Mouse (Mus musculus): ENCODE measurements around the gene Gdi2. TPM values are rescaled to one million over a fixed set of nuclear protein-coding genes. Genes with fewer than 3 reads are reported as not detected.

Gene Gdi2
- total and polyA plus RNA-seq, 2 experiments from 2014 or later: 185 to 396 TPM

- 75% methylated on average over 5 of the region's 5 CpGs for WGBS
- peaks cover 20% of the 10 kb centered on the region for H3K4me1 ChIP-seq (ENCODE audit: insufficient read depth, low read length)
- H3K27me3 ChIP-seq (ENCODE audit: insufficient read depth, low read length): no peaks in the 10 kb centered on the region
- TF ChIP-seq CTCF (IDR thresholded peaks at IDR 0.05; ENCODE audit: low read depth): no peak
- no peak overlapping the region for H3K9ac ChIP-seq (replicated peaks; ENCODE audit: low read length)
- H3K27ac ChIP-seq: no peak overlapping the region
- ATAC-seq: no peak
- no peak for DNase-seq (ENCODE audit: low spot score)
- 0 out of 2 replicates have a peak, but pooled peaks cover 6% of the 10 kb centered on the region for H3K36me3 ChIP-seq (ENCODE audit: insufficient read depth, low read length)
- no peak overlapping the region for H3K4me2 ChIP-seq (ENCODE audit: low read depth, low read length)
- no peaks in the 10 kb centered on the region for H3K9me3 ChIP-seq (ENCODE audit: low read length)
- H3K4me3 ChIP-seq (ENCODE audit: low read length): no peak overlapping the region
Measured at GRCm38 (mm10) chr13:3544925-3545324, 7.1 kb downstream of the Gdi2 start.

GRCm38 (mm10) chr13:3547410-3547809 lies 9.5 kb downstream of the Gdi2 start:
- DNase-seq (ENCODE audit: low spot score): no peak
- 74% methylated on average over 3 of the region's 3 CpGs for WGBS
- Histone ChIP-seq H3K4me2 (ENCODE audit: low read depth, low read length) (no peak overlapping the region), H3K4me3 (ENCODE audit: low read length) (no peak overlapping the region), H3K27ac (no peak overlapping the region), H3K4me1 (ENCODE audit: insufficient read depth, low read length) (0 out of 2 replicates have a peak, but pooled peaks cover 4% of the 10 kb centered on the region), H3K27me3 (ENCODE audit: insufficient read depth, low read length) (no peaks in the 10 kb centered on the region), H3K36me3 (ENCODE audit: insufficient read depth, low read length) (0 out of 2 replicates have a peak, but pooled peaks cover 6% of the 10 kb centered on the region), H3K9me3 (ENCODE audit: low read length) (no peaks in the 10 kb centered on the region), H3K9ac (replicated peaks; ENCODE audit: low read length) (no peak overlapping the region)
- no peak for TF ChIP-seq CTCF (IDR thresholded peaks at IDR 0.05; ENCODE audit: low read depth)
- ATAC-seq: no peak

GRCm38 (mm10) chr13:3547856-3548255 lies 10.0 kb downstream of the Gdi2 start:
- Histone ChIP-seq H3K36me3 (ENCODE audit: insufficient read depth, low read length) (0 out of 2 replicates have a peak, but pooled peaks cover 6% of the 10 kb centered on the region), H3K27me3 (ENCODE audit: insufficient read depth, low read length) (no peaks in the 10 kb centered on the region), H3K4me2 (ENCODE audit: low read depth, low read length) (no peak overlapping the region), H3K9ac (replicated peaks; ENCODE audit: low read length) (no peak overlapping the region), H3K9me3 (ENCODE audit: low read length) (no peaks in the 10 kb centered on the region), H3K4me3 (ENCODE audit: low read length) (no peak overlapping the region), H3K27ac (no peak overlapping the region), H3K4me1 (ENCODE audit: insufficient read depth, low read length) (no peaks in the 10 kb centered on the region)
- TF ChIP-seq CTCF (IDR thresholded peaks at IDR 0.05; ENCODE audit: low read depth): no peak
- DNase-seq (ENCODE audit: low spot score) (no peak), ATAC-seq (no peak)
- 88% methylated on average over 6 of the region's 6 CpGs for WGBS

GRCm38 (mm10) chr13:3563130-3563529 lies 25.3 kb downstream of the Gdi2 start:
- Histone ChIP-seq H3K27me3 (ENCODE audit: insufficient read depth, low read length) (no peaks in the 10 kb centered on the region), H3K4me1 (ENCODE audit: insufficient read depth, low read length) (no peaks in the 10 kb centered on the region), H3K27ac (no peak overlapping the region), H3K9ac (replicated peaks; ENCODE audit: low read length) (no peak overlapping the region), H3K4me2 (ENCODE audit: low read depth, low read length) (no peak overlapping the region), H3K36me3 (ENCODE audit: insufficient read depth, low read length) (peaks cover 31% of the 10 kb centered on the region), H3K9me3 (ENCODE audit: low read length) (no peaks in the 10 kb centered on the region), H3K4me3 (ENCODE audit: low read length) (no peak overlapping the region)
- DNase-seq (ENCODE audit: low spot score): no peak
- peak; percentile 14; the same call in 1 of the 2 replicates for TF ChIP-seq CTCF (IDR thresholded peaks at IDR 0.05; ENCODE audit: low read depth)
- WGBS: 97% methylated on average over 1 of the region's 1 CpGs
- no peak for ATAC-seq

- Histone ChIP-seq H3K4me1 (ENCODE audit: insufficient read depth, low read length) (no peaks in the 10 kb centered on the region), H3K36me3 (ENCODE audit: insufficient read depth, low read length) (peaks cover 39% of the 10 kb centered on the region), H3K27ac (no peak overlapping the region), H3K4me2 (ENCODE audit: low read depth, low read length) (no peak overlapping the region), H3K9me3 (ENCODE audit: low read length) (no peaks in the 10 kb centered on the region), H3K9ac (replicated peaks; ENCODE audit: low read length) (no peak overlapping the region), H3K27me3 (ENCODE audit: insufficient read depth, low read length) (no peaks in the 10 kb centered on the region), H3K4me3 (ENCODE audit: low read length) (no peak overlapping the region)
- 81% methylated on average over 2 of the region's 2 CpGs for WGBS
- TF ChIP-seq CTCF (IDR thresholded peaks at IDR 0.05; ENCODE audit: low read depth): no peak
- DNase-seq (ENCODE audit: low spot score) (no peak), ATAC-seq (no peak)
Measured at GRCm38 (mm10) chr13:3563953-3564352, 26.1 kb downstream of the Gdi2 start.

GRCm38 (mm10) chr13:3590789-3591188 lies 52.9 kb downstream of the Gdi2 start:
- Histone ChIP-seq H3K4me3 (ENCODE audit: low read length) (no peak overlapping the region), H3K9ac (replicated peaks; ENCODE audit: low read length) (no peak overlapping the region), H3K4me2 (ENCODE audit: low read depth, low read length) (no peak overlapping the region), H3K27me3 (ENCODE audit: insufficient read depth, low read length) (no peaks in the 10 kb centered on the region), H3K9me3 (ENCODE audit: low read length) (no peaks in the 10 kb centered on the region), H3K36me3 (ENCODE audit: insufficient read depth, low read length) (peaks cover 20% of the 10 kb centered on the region), H3K27ac (no peak overlapping the region), H3K4me1 (ENCODE audit: insufficient read depth, low read length) (no peaks in the 10 kb centered on the region)
- WGBS: 76% methylated on average over 3 of the region's 3 CpGs
- DNase-seq (ENCODE audit: low spot score): peak; percentile 20
- TF ChIP-seq CTCF (IDR thresholded peaks at IDR 0.05; ENCODE audit: low read depth): peak; percentile 55
- no peak for ATAC-seq

GRCm38 (mm10) chr13:3594311-3594710 lies 56.4 kb downstream of the Gdi2 start:
- Histone ChIP-seq H3K27ac (no peak overlapping the region), H3K9ac (replicated peaks; ENCODE audit: low read length) (no peak overlapping the region), H3K4me1 (ENCODE audit: insufficient read depth, low read length) (no peaks in the 10 kb centered on the region), H3K4me2 (ENCODE audit: low read depth, low read length) (no peak overlapping the region), H3K36me3 (ENCODE audit: insufficient read depth, low read length) (peaks cover 14% of the 10 kb centered on the region), H3K9me3 (ENCODE audit: low read length) (no peaks in the 10 kb centered on the region), H3K27me3 (ENCODE audit: insufficient read depth, low read length) (no peaks in the 10 kb centered on the region), H3K4me3 (ENCODE audit: low read length) (no peak overlapping the region)
- DNase-seq (ENCODE audit: low spot score) (no peak), ATAC-seq (no peak)
- no peak for TF ChIP-seq CTCF (IDR thresholded peaks at IDR 0.05; ENCODE audit: low read depth)
- 79% methylated on average over 1 of the region's 1 CpGs for WGBS
